Mouse (Mus musculus): ENCODE results near the gene H2al3. TPM values are rescaled to one million over a fixed set of nuclear protein-coding genes. Genes with fewer than 3 reads are reported as not detected.

The H2al3 gene
- polyA plus RNA-seq (2015; fragmentation: Nextera tagmentation; extraction: Ambion mirVana) = not detected in 2 replicates

- Histone ChIP-seq H3K27me3 (replicated peaks) (no peaks in the 10 kb centered on the region), H3K4me3 (replicated peaks) (no peak within 1 kb of the TSS), H3K9ac (no peak within 1 kb of the TSS), H3K9me3 (no peaks in the 10 kb centered on the region), H3K27ac (no peak within 1 kb of the TSS), H3K4me2 (replicated peaks) (no peak within 1 kb of the TSS), H3K4me1 (replicated peaks) (no peaks in the 10 kb centered on the region), H3K36me3 (no peaks in the 10 kb centered on the region)
- 48% methylated on average over 1 of the region's 1 CpGs for WGBS
- no peak for ATAC-seq
Observed at GRCm38 (mm10) chrX:9849403-9849802, at the start of gene H2al3. H2al3 (plus strand) TSS chrX:9849703.

DNA sequence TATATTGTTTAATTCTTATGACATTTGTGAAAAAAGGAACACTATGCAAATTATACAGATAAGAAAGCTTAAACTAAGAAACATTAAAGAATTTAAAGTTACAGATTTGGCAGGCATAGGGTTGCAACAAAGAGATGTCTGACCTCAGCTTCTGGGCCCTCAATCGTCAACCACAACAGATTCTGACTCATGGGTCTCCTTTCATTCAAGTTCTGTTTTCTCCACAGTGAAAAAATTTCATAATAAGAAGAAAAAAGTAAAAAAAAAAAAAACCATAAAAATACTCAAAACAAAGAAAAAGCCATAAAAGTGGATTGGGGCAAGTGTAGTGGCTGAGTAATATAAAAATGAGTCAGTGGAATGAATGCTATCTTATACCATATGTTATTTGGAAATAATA, 39.4 kb upstream of the H2al3 start:
- Histone ChIP-seq H3K27me3 (replicated peaks) (no peaks in the 10 kb centered on the region), H3K36me3 (no peaks in the 10 kb centered on the region), H3K4me1 (replicated peaks) (no peaks in the 10 kb centered on the region), H3K9me3 (no peaks in the 10 kb centered on the region), H3K4me2 (replicated peaks) (no peak overlapping the region), H3K27ac (no peak overlapping the region), H3K4me3 (replicated peaks) (no peak overlapping the region), H3K9ac (no peak overlapping the region)
- ATAC-seq = no peak
- WGBS = 82% methylated on average over 1 of the region's 1 CpGs

- ATAC-seq = no peak
- Histone ChIP-seq H3K4me3 (replicated peaks) (no peak overlapping the region), H3K9ac (no peak overlapping the region), H3K36me3 (no peaks in the 10 kb centered on the region), H3K9me3 (no peaks in the 10 kb centered on the region), H3K4me2 (replicated peaks) (no peak overlapping the region), H3K4me1 (replicated peaks) (no peaks in the 10 kb centered on the region), H3K27ac (no peak overlapping the region), H3K27me3 (replicated peaks) (no peaks in the 10 kb centered on the region)
Observed at GRCm38 (mm10) chrX:9812469-9812868, 37.0 kb upstream of the H2al3 start.

GRCm38 (mm10) chrX:9834779-9835178, 14.7 kb upstream of the H2al3 start:
- H3K4me2 ChIP-seq (replicated peaks) = no peak overlapping the region
- no peak overlapping the region for H3K4me3 ChIP-seq (replicated peaks)
- H3K4me1 ChIP-seq (replicated peaks) = no peaks in the 10 kb centered on the region
- WGBS = 77% methylated on average over 2 of the region's 2 CpGs
- ATAC-seq = no peak
- H3K9ac ChIP-seq = no peak overlapping the region
- no peaks in the 10 kb centered on the region for H3K36me3 ChIP-seq
- no peak overlapping the region for H3K27ac ChIP-seq
- no peaks in the 10 kb centered on the region for H3K9me3 ChIP-seq
- no peaks in the 10 kb centered on the region for H3K27me3 ChIP-seq (replicated peaks)

GRCm38 (mm10) chrX:9846628-9847027, 2.9 kb upstream of the H2al3 start, which contains the start of gene Hypm:
Hypm (plus strand) TSS chrX:9846928.
- Histone ChIP-seq H3K4me3 (replicated peaks) (no peak within 1 kb of the TSS), H3K9ac (no peak within 1 kb of the TSS), H3K4me2 (replicated peaks) (no peak within 1 kb of the TSS), H3K36me3 (no peaks in the 10 kb centered on the region), H3K27ac (no peak within 1 kb of the TSS), H3K9me3 (no peaks in the 10 kb centered on the region), H3K4me1 (replicated peaks) (no peaks in the 10 kb centered on the region), H3K27me3 (replicated peaks) (no peaks in the 10 kb centered on the region)
- no peak for ATAC-seq
- 80% methylated on average over 3 of the region's 3 CpGs for WGBS

DNA sequence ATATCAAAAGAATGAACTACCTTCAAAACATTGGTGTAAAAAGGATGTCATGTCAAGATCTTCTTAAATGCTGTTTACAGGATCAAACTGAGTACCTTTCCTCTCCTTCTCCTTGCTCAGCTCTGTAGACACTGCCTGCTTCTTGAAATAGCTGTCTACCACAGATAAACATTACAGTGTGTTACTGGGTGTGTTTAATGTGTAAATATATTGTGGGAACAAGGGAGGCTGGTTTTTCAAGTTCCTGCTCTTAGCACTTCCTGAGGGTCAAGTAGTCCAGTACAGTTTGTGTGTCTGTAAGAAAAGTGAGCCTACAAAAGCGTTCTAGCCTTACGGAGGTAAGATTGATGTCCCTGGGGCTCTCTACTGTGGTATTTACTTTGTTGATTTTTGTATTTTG, 12.4 kb downstream of the H2al3 start:
- H3K4me3 ChIP-seq (replicated peaks) = no peak overlapping the region
- no peak for ATAC-seq
- H3K4me1 ChIP-seq (replicated peaks) = no peaks in the 10 kb centered on the region
- H3K36me3 ChIP-seq = no peaks in the 10 kb centered on the region
- H3K9ac ChIP-seq = no peak overlapping the region
- H3K27me3 ChIP-seq (replicated peaks) = no peaks in the 10 kb centered on the region
- WGBS = 63% methylated on average over 2 of the region's 2 CpGs
- H3K9me3 ChIP-seq = no peaks in the 10 kb centered on the region
- no peak overlapping the region for H3K4me2 ChIP-seq (replicated peaks)
- H3K27ac ChIP-seq = no peak overlapping the region

DNA sequence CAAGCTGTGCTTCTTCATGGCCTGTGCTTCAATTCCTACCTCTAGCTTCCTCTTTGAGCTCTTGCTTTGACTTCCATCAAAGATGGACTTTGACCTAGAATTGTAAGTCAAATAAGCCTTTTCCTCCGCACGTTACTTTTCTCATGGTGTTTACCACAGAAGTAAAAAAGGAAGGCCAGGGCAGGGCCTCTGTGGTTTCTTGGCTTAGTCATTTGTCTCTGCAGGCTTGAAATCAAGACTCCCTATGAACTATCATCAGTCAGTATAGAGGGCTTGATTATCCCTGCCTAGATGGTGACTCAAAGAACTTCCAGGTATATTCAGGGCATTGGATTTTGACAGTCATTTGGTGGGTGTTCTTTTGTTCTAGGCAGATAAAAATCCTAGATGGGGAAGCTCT, 26.0 kb downstream of the H2al3 start:
- Histone ChIP-seq H3K27me3 (replicated peaks) (no peaks in the 10 kb centered on the region), H3K4me2 (replicated peaks) (no peak overlapping the region), H3K36me3 (no peaks in the 10 kb centered on the region), H3K4me3 (replicated peaks) (no peak overlapping the region), H3K27ac (no peak overlapping the region), H3K9ac (no peak overlapping the region), H3K4me1 (replicated peaks) (no peaks in the 10 kb centered on the region), H3K9me3 (no peaks in the 10 kb centered on the region)
- WGBS = 84% methylated on average over 2 of the region's 2 CpGs
- no peak for ATAC-seq

DNA sequence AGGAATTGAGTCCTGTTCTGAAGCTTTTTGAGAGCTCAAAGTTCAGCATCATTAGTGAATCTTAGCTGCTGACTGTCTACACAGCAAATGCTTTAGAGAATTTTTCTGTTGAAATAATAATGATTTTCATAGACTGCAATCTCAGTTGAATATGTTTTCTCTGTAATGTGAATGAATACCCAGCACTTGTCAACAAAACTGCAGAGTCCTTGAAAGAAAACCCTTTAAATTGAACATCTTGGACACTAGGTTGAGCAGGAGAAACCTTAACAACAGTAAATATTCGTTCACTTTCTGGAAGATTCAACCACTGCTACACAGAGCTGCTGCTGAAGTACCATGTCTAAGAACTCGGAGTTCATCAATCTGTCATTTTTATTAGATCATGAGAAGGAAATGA, 35.8 kb downstream of the H2al3 start, which contains the start of gene Sytl5:
TSS of gene Sytl5 (plus strand) at position 301 of the 400 bp plus-strand sequence.
- Histone ChIP-seq H3K4me3 (replicated peaks) (no peak within 1 kb of the TSS), H3K9ac (no peak within 1 kb of the TSS)
- 63% methylated on average over 2 of the region's 2 CpGs for WGBS

More for the DNA sequence above, 35.8 kb downstream of the H2al3 start, which contains the start of gene Sytl5:
- no peaks in the 10 kb centered on the region for H3K4me1 ChIP-seq (replicated peaks)
- no peaks in the 10 kb centered on the region for H3K27me3 ChIP-seq (replicated peaks)
- no peak for ATAC-seq
- H3K9me3 ChIP-seq = no peaks in the 10 kb centered on the region
- H3K4me2 ChIP-seq (replicated peaks) = no peak within 1 kb of the TSS
- no peak within 1 kb of the TSS for H3K27ac ChIP-seq
- H3K36me3 ChIP-seq = no peaks in the 10 kb centered on the region

Other genes with a start within 250 kb of the H2al3 start
- 61.2 and 62.1 TPM in 2 replicates for gene Dynlt3, start 186.7 kb upstream of the H2al3 start, polyA plus RNA-seq (2015; fragmentation: Nextera tagmentation; extraction: Ambion mirVana)
- gene Hypm, start 2.8 kb upstream of the H2al3 start, polyA plus RNA-seq (2015; fragmentation: Nextera tagmentation; extraction: Ambion mirVana) = not detected in 2 replicates
- gene Sytl5, start 35.9 kb downstream of the H2al3 start, polyA plus RNA-seq (2015; fragmentation: Nextera tagmentation; extraction: Ambion mirVana) = 2.3 and 3.1 TPM in 2 replicates